Mouse (Mus musculus): Measurements from ENCODE around the gene Pgam2.

Gene Pgam2

GRCm38 (mm10) chr11:5761820-5762632 lies 41.5 kb downstream of the Pgam2 start, which contains the start of gene Urgcp:
Gene Urgcp, minus strand, starts transcription at chr11:5762376.
- peak; percentile 93 for DNase-seq

- no peak for DNase-seq
Measured at GRCm38 (mm10) chr11:5753755-5754154, 49.8 kb downstream of the Pgam2 start.
